Mouse (Mus musculus) ovary, postnatal 36 days (tissue): ENCODE measurements around the gene Wdr81.
A peak's percentile ranks its signal among the peaks of the same experiment; 100 is the strongest.
"Not testable (repeated sequence)": the region's sequence is repeated elsewhere in the genome, so short reads cannot be mapped to it uniquely, and the experiment has no call there.

ENCODE experiments used
- DNase-seq: peaks from one replicate; pipeline ENCODE4 v3.0.0; 2022; ENCODE audit warnings: low spot score, mixed read lengths

Gene Wdr81

GRCm38 (mm10) chr11:75460844-75461742, 6.6 kb upstream of the Wdr81 start, which contains the start of gene Tlcd2:
Gene Tlcd2, plus strand, starts transcription at chr11:75461715.
- DNase-seq, result peak; percentile 98

- peak; percentile 83 for DNase-seq
These were observed 5.8 kb upstream of the Wdr81 start for GRCm38 (mm10) chr11:75460103-75460843.

GRCm38 (mm10) chr11:75459751-75460102, 5.2 kb upstream of the Wdr81 start:
- DNase-seq, result no peak

GRCm38 (mm10) chr11:75459141-75459711, 4.7 kb upstream of the Wdr81 start:
- DNase-seq, result no peak

GRCm38 (mm10) chr11:75458628-75459041, 4.1 kb upstream of the Wdr81 start:
- DNase-seq, result no peak

GRCm38 (mm10) chr11:75458169-75458568, 3.7 kb upstream of the Wdr81 start:
- DNase-seq, result peak; percentile 6

- DNase-seq, result no peak
These were observed 1.9 kb upstream of the Wdr81 start for GRCm38 (mm10) chr11:75456440-75456871.

GRCm38 (mm10) chr11:75455971-75456370, 1.5 kb upstream of the Wdr81 start:
- not testable (repeated sequence) for DNase-seq

- no peak for DNase-seq
These were observed 672 bp upstream of the Wdr81 start for GRCm38 (mm10) chr11:75455041-75455736.

GRCm38 (mm10) chr11:75452812-75453557, 1.5 kb downstream of the Wdr81 start:
- peak; percentile 3 for DNase-seq

- peak; percentile 3 for DNase-seq
These were observed 2.4 kb downstream of the Wdr81 start for GRCm38 (mm10) chr11:75452081-75452480.

- DNase-seq, result no peak
These were observed 3.6 kb downstream of the Wdr81 start for GRCm38 (mm10) chr11:75450936-75451335.

GRCm38 (mm10) chr11:75450304-75450908, 4.1 kb downstream of the Wdr81 start:
- DNase-seq, result peak; percentile 2

GRCm38 (mm10) chr11:75449695-75450094, 4.8 kb downstream of the Wdr81 start:
- DNase-seq, result no peak

- DNase-seq, result no peak
These were observed 5.9 kb downstream of the Wdr81 start for GRCm38 (mm10) chr11:75448575-75448974.

GRCm38 (mm10) chr11:75443711-75444110, 10.8 kb downstream of the Wdr81 start:
- no peak for DNase-seq

GRCm38 (mm10) chr11:75441601-75442000, 12.9 kb downstream of the Wdr81 start:
- DNase-seq, result peak; percentile 68

GRCm38 (mm10) chr11:75441034-75441433, 13.5 kb downstream of the Wdr81 start:
- no peak for DNase-seq

GRCm38 (mm10) chr11:75439951-75440350, 14.6 kb downstream of the Wdr81 start:
- DNase-seq, result no peak

GRCm38 (mm10) chr11:75439363-75439762, 15.2 kb downstream of the Wdr81 start, which contains the start of gene Serpinf2:
Gene Serpinf2, minus strand, starts transcription at chr11:75439591.
- DNase-seq, result no peak

GRCm38 (mm10) chr11:75438804-75439203, 15.7 kb downstream of the Wdr81 start:
- no peak for DNase-seq
